Mouse (Mus musculus) hindbrain, embryonic 15.5 days (tissue): ENCODE results near the gene Clrn3. TPM values are rescaled to one million over a fixed set of nuclear protein-coding genes. Genes with fewer than 3 reads are reported as not detected.

Experiments used
- microRNA counts: library from miRNA; unstranded; fragments of <30 nt; microRNA quantifications from one replicate; lab custom pipeline; 2016
- microRNA-seq: library from miRNA; unstranded; fragments of <30 nt; microRNA quantifications from one replicate; pipeline ENCODE4, GENCODE M21; 2016
- polyA plus RNA-seq: library from polyadenylated mRNA; unstranded; fragments of >200 nt; fragmentation: Nextera tagmentation; extraction: Ambion mirVana; gene quantifications from 2 replicates; pipeline ENCODE4 v1.2.1, GENCODE M21; 2015

Clrn3 gene
- polyA plus RNA-seq, 1 experiment from 2014 or later = not detected

MicroRNAs within 50 kb of the gene (microRNA counts, 519-probe panel; counts per million panel counts)
- microRNA mmu-miR-1962 (lab: Ali Mortazavi, UCI) = 2,445 counts per million, percentile 37 among the panel's probes with 10 or more counts

Small RNAs within 50 kb of the gene (microRNA-seq; reads per million reads assigned to microRNA genes)
- not detected for gene Mir1962

Other genes with a start within 250 kb of the Clrn3 start
- gene Foxi2, start 118.3 kb downstream of the Clrn3 start, polyA plus RNA-seq = 0.09 TPM in 1 of 2 replicates, not detected in the other
- 7.4 and 8.4 TPM in 2 replicates for gene Ptpre, start 8.8 kb upstream of the Clrn3 start, polyA plus RNA-seq
- 6.4 and 10.0 TPM in 2 replicates for gene Mki67, start 187.7 kb upstream of the Clrn3 start, polyA plus RNA-seq